Mouse (Mus musculus) ES-Bruce4 (cell line): ENCODE measurements around the gene AC124108.1.

ENCODE experiments used
- EP300 ChIP-seq: IDR thresholded peaks from 2 replicates; pipeline ENCODE4 v1.6.1; 2011; ENCODE audit warnings: low read depth, low read length; ENCODE audit not compliant: insufficient read depth
- POLR2A ChIP-seq: IDR thresholded peaks from one replicate; pipeline ENCODE4 v1.8.1; 2011; ENCODE audit warnings: low read length; ENCODE audit not compliant: insufficient read depth

DNA sequence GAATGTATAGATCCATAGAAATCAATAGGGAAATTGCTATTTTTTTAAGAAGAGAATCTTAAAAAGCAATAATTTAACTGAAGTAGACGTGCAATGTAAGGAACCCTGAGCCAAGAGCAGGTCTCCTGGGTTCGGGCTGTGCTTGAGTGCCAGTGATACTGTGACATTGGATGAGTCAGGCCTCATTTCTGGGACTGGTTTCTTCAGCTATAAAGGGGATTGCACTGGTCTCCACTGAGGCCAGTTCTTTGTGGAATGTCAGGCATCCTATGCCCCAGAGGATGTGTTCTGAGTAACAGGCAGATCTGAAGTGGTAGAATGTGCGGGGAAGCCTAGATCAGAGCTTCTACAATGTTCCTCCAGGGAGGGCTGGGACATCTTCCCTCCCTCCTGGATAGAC lies 15.6 kb downstream of the AC124108.1 start:
- TF ChIP-seq POLR2A (no peak), EP300 (no peak)
